Mouse (Mus musculus) CH12.LX (cell line): ENCODE measurements around the gene Slbp. TPM values are rescaled to one million over a fixed set of nuclear protein-coding genes. Genes with fewer than 3 reads are reported as not detected.

Source experiments
- DNase-seq: peaks from one replicate; pipeline ENCODE4 v3.0.0-alpha.2; 2013; ENCODE audit errors: extremely low read depth
- H3K27ac ChIP-seq: 2 replicates; pipeline ENCODE4 v1.5.1; 2012; ENCODE audit warnings: low read depth, mild to moderate bottlenecking, control low read depth, moderate library complexity; ENCODE audit not compliant: insufficient read depth
- H3K27me3 ChIP-seq: replicated peaks from 2 replicates; pipeline ENCODE3; 2012; ENCODE audit warnings: inconsistent platforms
- H3K36me3 ChIP-seq, 2 experiments: replicated peaks in 1 of 2; 2 replicates each; pipeline versions ENCODE3 to v1.6.1; 2012; ENCODE audit warnings: inconsistent platforms in 1 of 2, low read length in 1 of 2, mild to moderate bottlenecking in 1 of 2, mixed read lengths in 1 of 2, moderate library complexity in 1 of 2; ENCODE audit not compliant: control insufficient read depth in 1 of 2, insufficient read depth in 1 of 2
- H3K4me1 ChIP-seq, 2 experiments: 2 replicates each; pipeline ENCODE4 v1.6.1; 2012; ENCODE audit warnings: inconsistent platforms in 1 of 2, moderate library complexity in 1 of 2; ENCODE audit not compliant: insufficient read depth in 2 of 2, control insufficient read depth in 1 of 2
- H3K4me2 ChIP-seq: 2 replicates; pipeline ENCODE4 v1.6.1; 2012; ENCODE audit warnings: low read depth, mild to moderate bottlenecking, control low read depth; ENCODE audit not compliant: poor library complexity, insufficient read depth, severe bottlenecking
- H3K4me3 ChIP-seq, 3 experiments: fragments of 150-350 bp in 1 of 3; sonication (generic) in 1 of 3; replicated peaks in 1 of 3; 2 replicates each; pipeline versions ENCODE3 to v1.5.1; 2011 to 2012; ENCODE audit warnings: low read depth in 2 of 3, low read length in 2 of 3, mild to moderate bottlenecking in 2 of 3, moderate library complexity in 2 of 3, control low read depth in 1 of 3, improper control_type of control experiment in 1 of 3, inconsistent platforms in 1 of 3, mixed read lengths in 1 of 3; ENCODE audit not compliant: poor library complexity in 1 of 3
- H3K79me2 ChIP-seq: replicated peaks from 2 replicates; pipeline ENCODE4 v1.6.1; 2012; ENCODE audit warnings: mild to moderate bottlenecking, moderate library complexity; ENCODE audit not compliant: control insufficient read depth, poor library complexity, insufficient read depth, severe bottlenecking; ENCODE audit errors: extremely low read depth
- H3K9ac ChIP-seq: 2 replicates; pipeline ENCODE4 v1.6.1; 2012; ENCODE audit warnings: low read depth, mild to moderate bottlenecking, control low read depth, moderate library complexity; ENCODE audit not compliant: insufficient read depth
- H3K9me3 ChIP-seq: replicated peaks from 2 replicates; pipeline ENCODE3; 2012; ENCODE audit warnings: low read length, inconsistent platforms, mixed read lengths
- ELF1 ChIP-seq: IDR thresholded peaks from 2 replicates; pipeline ENCODE4 v1.6.1; 2014; ENCODE audit warnings: low read depth, mild to moderate bottlenecking, inconsistent platforms, low read length, improper control_type of control experiment
- EP300 ChIP-seq: IDR thresholded peaks from 2 replicates; pipeline ENCODE4 v1.6.1; 2011; ENCODE audit warnings: low read length, improper control_type of control experiment
- ETS1 ChIP-seq: conservative IDR thresholded peaks from 2 replicates; pipeline ENCODE4 v1.6.1; 2012; ENCODE audit warnings: low read depth, mild to moderate bottlenecking, inconsistent platforms, low read length, improper control_type of control experiment, moderate library complexity
- HCFC1 ChIP-seq: IDR thresholded peaks from 2 replicates; pipeline ENCODE4 v1.6.1; 2012; ENCODE audit warnings: low read depth, mild to moderate bottlenecking, inconsistent platforms, low read length, improper control_type of control experiment
- IRF4 ChIP-seq: IDR thresholded peaks from 2 replicates; pipeline ENCODE4 v1.6.1; 2014; ENCODE audit warnings: low read depth, mild to moderate bottlenecking, inconsistent platforms, low read length, improper control_type of control experiment
- JUN ChIP-seq: IDR thresholded peaks from 2 replicates; pipeline ENCODE4 v1.6.1; 2011; ENCODE audit warnings: low read depth, mild to moderate bottlenecking, low read length, improper control_type of control experiment, moderate library complexity; ENCODE audit not compliant: insufficient read depth
- KAT2A ChIP-seq: IDR thresholded peaks from 2 replicates; pipeline ENCODE4 v1.6.1; 2012; ENCODE audit warnings: low read length, improper control_type of control experiment, inconsistent platforms; ENCODE audit not compliant: insufficient replicate concordance
- MAFK ChIP-seq: IDR thresholded peaks from 2 replicates; pipeline ENCODE4 v1.6.1; 2011; ENCODE audit warnings: low read length, improper control_type of control experiment; ENCODE audit not compliant: insufficient replicate concordance
- MAX ChIP-seq: IDR thresholded peaks from 2 replicates; pipeline ENCODE4 v1.6.1; 2011; ENCODE audit warnings: low read length, improper control_type of control experiment
- MAZ ChIP-seq: IDR thresholded peaks from 2 replicates; pipeline ENCODE4 v1.6.1; 2012; ENCODE audit warnings: low read depth, mild to moderate bottlenecking, inconsistent platforms, low read length, improper control_type of control experiment, moderate library complexity
- MEF2A ChIP-seq: IDR thresholded peaks from 2 replicates; pipeline ENCODE4 v1.6.1; 2014; ENCODE audit warnings: low read depth, mild to moderate bottlenecking, inconsistent platforms, low read length, improper control_type of control experiment, borderline replicate concordance
- MXI1 ChIP-seq: IDR thresholded peaks from 2 replicates; pipeline ENCODE4 v1.6.1; 2011; ENCODE audit warnings: mild to moderate bottlenecking, low read depth, low read length, improper control_type of control experiment
- MYC ChIP-seq: IDR thresholded peaks from 2 replicates; pipeline ENCODE4 v1.6.1; 2011; ENCODE audit warnings: low read depth, mild to moderate bottlenecking, improper control_type of control experiment, low read length
- NRF1 ChIP-seq: IDR thresholded peaks from 2 replicates; pipeline ENCODE4 v1.6.1; 2014; ENCODE audit warnings: low read depth, mild to moderate bottlenecking, inconsistent platforms, low read length, improper control_type of control experiment, moderate library complexity
- POLR2AphosphoS2 ChIP-seq: IDR thresholded peaks from 2 replicates; pipeline ENCODE4 v1.6.1; 2011; ENCODE audit warnings: low read depth, low read length, improper control_type of control experiment
- SIN3A ChIP-seq: IDR thresholded peaks from 2 replicates; pipeline ENCODE4 v1.6.1; 2012; ENCODE audit warnings: low read length, improper control_type of control experiment, inconsistent platforms
- TCF12 ChIP-seq: IDR thresholded peaks from 2 replicates; pipeline ENCODE4 v1.6.1; 2014; ENCODE audit warnings: low read depth, mild to moderate bottlenecking, inconsistent platforms, low read length, improper control_type of control experiment
- ZC3H11A ChIP-seq: IDR thresholded peaks from 2 replicates; pipeline ENCODE4 v1.6.1; 2012; ENCODE audit warnings: low read depth, mild to moderate bottlenecking, inconsistent platforms, low read length, improper control_type of control experiment
- ZKSCAN1 ChIP-seq: IDR thresholded peaks from 2 replicates; pipeline ENCODE4 v1.6.1; 2012; ENCODE audit warnings: low read depth, inconsistent platforms, low read length, improper control_type of control experiment, borderline replicate concordance
- ZNF384 ChIP-seq: IDR thresholded peaks from 2 replicates; pipeline ENCODE4 v1.6.1; 2012; ENCODE audit warnings: low read depth, low read length, improper control_type of control experiment, inconsistent platforms
- dilution Hi-C: fragments of 300-500 bp; cut with MboI; formaldehyde crosslinking; loops from 2 replicates; pipeline ENCODE4 v1.14.3; 2020; ENCODE audit warnings: low sequenced_read_pairs; ENCODE audit not compliant: extremely low pct_unique_long_range_greater_than_20kb, extremely low pct_ligation_motif_present
- in situ Hi-C: fragments of 300-500 bp; cut with MboI; formaldehyde crosslinking; loops from 3 replicates; pipeline ENCODE4 v1.14.3; 2019; ENCODE audit warnings: low sequenced_read_pairs, low pct_ligation_motif_present, low pct_unique_long_range_greater_than_20kb, mixed read lengths
- polyA plus RNA-seq: library from polyadenylated mRNA; unstranded; fragments of >175 nt; gene quantifications from 2 replicates; pipeline ENCODE4 v1.2.1, GENCODE M21; 2012; ENCODE audit warnings: low read depth; ENCODE audit not compliant: insufficient read length
- total RNA-seq, 2 experiments: library from RNA; depleted of rRNA; stranded (reverse); fragments of 300-350 nt in 1 of 2; fragments of >200 nt in 1 of 2; gene quantifications; 2 replicates each; pipeline ENCODE4 v1.2.3; 2012 to 2014

Gene Slbp
- total and polyA plus RNA-seq, 3 experiments, result 85.4 to 263 (median 117) TPM

DNA sequence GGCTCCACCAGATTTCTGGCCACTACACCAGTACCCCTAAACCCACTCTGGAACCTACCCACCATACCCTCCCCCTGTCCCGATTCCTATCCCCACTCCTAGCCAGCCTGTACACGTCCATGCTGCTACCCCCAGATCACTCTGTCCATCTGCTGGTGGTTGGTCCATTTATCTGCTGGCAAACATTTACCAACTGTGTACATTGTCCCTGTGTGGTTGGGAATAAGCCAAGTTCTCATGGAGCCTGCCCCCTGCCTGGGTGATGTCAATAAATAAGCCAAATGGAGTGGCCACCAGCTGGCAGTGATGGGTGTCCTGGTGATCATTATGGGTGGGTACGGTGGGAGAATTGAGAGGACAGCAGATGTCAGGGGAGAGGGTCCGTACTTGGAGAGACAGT, 34.8 kb upstream of the Slbp start:
- dilution Hi-C loops, result no loop called here
- H3K9ac ChIP-seq, result no peak overlapping the region
- H3K4me3 ChIP-seq, result no peak overlapping the region
- H3K27ac ChIP-seq, result no peak overlapping the region
- no peaks in the 10 kb centered on the region for H3K36me3 ChIP-seq
- peaks cover 46% of the 10 kb centered on the region for H3K27me3 ChIP-seq
- no peaks in the 10 kb centered on the region for H3K79me2 ChIP-seq
- H3K9me3 ChIP-seq, result peaks cover 3% of the 10 kb centered on the region
- no peak for TF ChIP-seq ETS1
- TF ChIP-seq ZC3H11A, result no peak
- TF ChIP-seq NRF1, result no peak
- no peak for TF ChIP-seq MEF2A
- no peak for TF ChIP-seq EP300
- TF ChIP-seq MAZ, result no peak
- no peak for TF ChIP-seq JUN
- no peak for TF ChIP-seq POLR2AphosphoS2
- TF ChIP-seq MAFK, result no peak
- no peak for TF ChIP-seq ZNF384
- no peak for TF ChIP-seq TCF12
- DNase-seq, result no peak
- H3K4me1 ChIP-seq, result peaks cover 0 to 18% of the 10 kb centered on the region in 2 experiments; a peak in 2 of 4 replicates
- no peak overlapping the region for H3K4me2 ChIP-seq
- in situ Hi-C loops, result no loop called here

DNA sequence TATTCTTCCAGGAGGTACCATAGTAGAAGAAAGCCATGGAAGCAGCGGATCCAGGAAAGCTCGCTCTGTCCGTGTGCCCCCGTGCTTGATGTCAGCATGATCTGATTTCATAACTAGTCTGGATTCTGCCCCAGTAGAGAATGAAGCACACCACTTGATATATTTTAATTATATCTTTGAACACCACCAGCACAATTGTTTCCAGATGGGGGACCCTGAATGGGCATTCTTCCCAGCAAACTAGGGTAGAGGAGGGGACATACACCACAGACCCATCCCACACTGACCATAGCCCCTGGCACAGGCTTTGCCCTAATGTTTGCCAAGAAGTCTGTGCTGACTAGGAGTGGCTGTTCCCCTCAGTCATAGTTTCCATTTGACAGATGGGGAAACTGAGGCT, 32.6 kb upstream of the Slbp start:
- no peak overlapping the region for H3K27ac ChIP-seq
- H3K9ac ChIP-seq, result no peak overlapping the region
- peaks cover 0 to 33% of the 10 kb centered on the region in 2 experiments; a peak in 2 of 4 replicates for H3K4me1 ChIP-seq
- dilution Hi-C loops, result no loop called here
- in situ Hi-C loops, result loop anchor here (5.0 kb wide), 1 partner anchor 57 kb away; no protein-coding TSS in a partner anchor
- H3K79me2 ChIP-seq, result no peaks in the 10 kb centered on the region
- DNase-seq, result no peak
- peaks cover 41% of the 10 kb centered on the region for H3K27me3 ChIP-seq
- peaks cover 3% of the 10 kb centered on the region for H3K9me3 ChIP-seq
- no peak for TF ChIP-seq KAT2A
- TF ChIP-seq IRF4, result no peak
- no peak for TF ChIP-seq MYC
- no peak for TF ChIP-seq MEF2A
- no peak for TF ChIP-seq POLR2AphosphoS2
- TF ChIP-seq MAX, result no peak
- TF ChIP-seq SIN3A, result no peak
- no peak for TF ChIP-seq MAFK
- no peak for TF ChIP-seq HCFC1
- no peak for TF ChIP-seq ZKSCAN1
- TF ChIP-seq ELF1, result no peak
- TF ChIP-seq TCF12, result no peak
- TF ChIP-seq MXI1, result no peak
- H3K4me2 ChIP-seq, result no peak overlapping the region
- H3K36me3 ChIP-seq, result no peaks in the 10 kb centered on the region
- H3K4me3 ChIP-seq, result no peak overlapping the region
